Mouse (Mus musculus) frontal cortex, postnatal 14 days (tissue): ENCODE results near the gene Scube3.
"Not testable (repeated sequence)": the region's sequence is repeated elsewhere in the genome, so short reads cannot be mapped to it uniquely, and the experiment has no call there.

Experiments
- DNase-seq, 2 experiments: peaks; one replicate each; pipeline ENCODE4 v3.0.0; 2022; ENCODE audit warnings: low spot score in 2 of 2

Gene Scube3

GRCm38 (mm10) chr17:28217721-28218649, 76.0 kb downstream of the Scube3 start:
- DNase-seq = no peak

GRCm38 (mm10) chr17:28222463-28222862, 80.5 kb downstream of the Scube3 start:
- DNase-seq = not testable (repeated sequence)

- DNase-seq = peak; percentile 72 to 73
Measured at GRCm38 (mm10) chr17:28223561-28224391, 81.8 kb downstream of the Scube3 start.
